Mouse (Mus musculus): ENCODE measurements at regions not wholly inside any gene's neighbourhood (a gene's known extent, or its start where the extent isn't known, plus 50 kb on each side); places are given as distances from the start of the nearest gene placed in this dataset.

- no peaks in the 10 kb centered on the region for H3K9me3 ChIP-seq (replicated peaks; ENCODE audit: control insufficient read depth, insufficient read depth, low read length, poor library complexity, severe bottlenecking)
- no peak overlapping the region for H3K4me3 ChIP-seq (ENCODE audit: low read depth, low read length)
- peaks cover 22% of the 10 kb centered on the region for H3K4me1 ChIP-seq (ENCODE audit: control insufficient read depth, insufficient read depth, low read length)
- no peak for TF ChIP-seq CTCF (IDR thresholded peaks at IDR 0.05; ENCODE audit: low read depth, low read length)
- no peak for TF ChIP-seq POLR2A (IDR thresholded peaks at IDR 0.05; ENCODE audit: insufficient read depth, low read length)
- no peak for TF ChIP-seq EP300 (IDR thresholded peaks at IDR 0.05; ENCODE audit: insufficient read depth, low read depth, low read length)
- H3K36me3 ChIP-seq (ENCODE audit: control insufficient read depth, insufficient read depth, low read length, poor library complexity, severe bottlenecking), result no peaks in the 10 kb centered on the region
- H3K27ac ChIP-seq (ENCODE audit: insufficient read depth, low read length), result no peak overlapping the region
- H3K27me3 ChIP-seq (ENCODE audit: control insufficient read depth, insufficient read depth, low read length, poor library complexity, severe bottlenecking), result no peaks in the 10 kb centered on the region
- H3K9ac ChIP-seq (ENCODE audit: low read depth, poor library complexity, severe bottlenecking), result no peak overlapping the region
These were observed 78.5 kb upstream of the Sertad2 start for GRCm38 (mm10) chr11:20464564-20464963.

GRCm38 (mm10) chr11:20466591-20466990 is 76.5 kb upstream of the Sertad2 start:
- Histone ChIP-seq H3K27ac (ENCODE audit: insufficient read depth, low read length) (no peak overlapping the region), H3K27me3 (ENCODE audit: control insufficient read depth, insufficient read depth, low read length, poor library complexity, severe bottlenecking) (no peaks in the 10 kb centered on the region), H3K9me3 (replicated peaks; ENCODE audit: control insufficient read depth, insufficient read depth, low read length, poor library complexity, severe bottlenecking) (no peaks in the 10 kb centered on the region), H3K4me3 (ENCODE audit: low read depth, low read length) (no peak overlapping the region), H3K9ac (ENCODE audit: low read depth, poor library complexity, severe bottlenecking) (no peak overlapping the region), H3K36me3 (ENCODE audit: control insufficient read depth, insufficient read depth, low read length, poor library complexity, severe bottlenecking) (no peaks in the 10 kb centered on the region), H3K4me1 (ENCODE audit: control insufficient read depth, insufficient read depth, low read length) (peaks cover 22% of the 10 kb centered on the region)
- no peak for TF ChIP-seq POLR2A (IDR thresholded peaks at IDR 0.05; ENCODE audit: insufficient read depth, low read length)
- no peak for TF ChIP-seq CTCF (IDR thresholded peaks at IDR 0.05; ENCODE audit: low read depth, low read length)
- TF ChIP-seq EP300 (IDR thresholded peaks at IDR 0.05; ENCODE audit: insufficient read depth, low read depth, low read length), result 0 out of 2 replicates have a peak, but pooled peaks have one; percentile 13

- Histone ChIP-seq H3K4me1 (ENCODE audit: control insufficient read depth, insufficient read depth, low read length) (peaks cover 20% of the 10 kb centered on the region), H3K4me3 (ENCODE audit: low read depth, low read length) (no peak overlapping the region), H3K27me3 (ENCODE audit: control insufficient read depth, insufficient read depth, low read length, poor library complexity, severe bottlenecking) (no peaks in the 10 kb centered on the region), H3K9ac (ENCODE audit: low read depth, poor library complexity, severe bottlenecking) (no peak overlapping the region), H3K27ac (ENCODE audit: insufficient read depth, low read length) (no peak overlapping the region), H3K9me3 (replicated peaks; ENCODE audit: control insufficient read depth, insufficient read depth, low read length, poor library complexity, severe bottlenecking) (no peaks in the 10 kb centered on the region), H3K36me3 (ENCODE audit: control insufficient read depth, insufficient read depth, low read length, poor library complexity, severe bottlenecking) (no peaks in the 10 kb centered on the region)
- no peak for TF ChIP-seq CTCF (IDR thresholded peaks at IDR 0.05; ENCODE audit: low read depth, low read length)
- no peak for TF ChIP-seq POLR2A (IDR thresholded peaks at IDR 0.05; ENCODE audit: insufficient read depth, low read length)
- TF ChIP-seq EP300 (IDR thresholded peaks at IDR 0.05; ENCODE audit: insufficient read depth, low read depth, low read length), result no peak
These were observed 74.6 kb upstream of the Sertad2 start for GRCm38 (mm10) chr11:20468319-20469018.

- Histone ChIP-seq H3K27ac (ENCODE audit: insufficient read depth, low read length) (no peak overlapping the region), H3K9ac (ENCODE audit: low read depth, poor library complexity, severe bottlenecking) (no peak overlapping the region), H3K4me1 (ENCODE audit: control insufficient read depth, insufficient read depth, low read length) (peaks cover 13% of the 10 kb centered on the region), H3K9me3 (replicated peaks; ENCODE audit: control insufficient read depth, insufficient read depth, low read length, poor library complexity, severe bottlenecking) (no peaks in the 10 kb centered on the region), H3K4me3 (ENCODE audit: low read depth, low read length) (no peak overlapping the region), H3K27me3 (ENCODE audit: control insufficient read depth, insufficient read depth, low read length, poor library complexity, severe bottlenecking) (no peaks in the 10 kb centered on the region), H3K36me3 (ENCODE audit: control insufficient read depth, insufficient read depth, low read length, poor library complexity, severe bottlenecking) (no peaks in the 10 kb centered on the region)
- no peak for TF ChIP-seq POLR2A (IDR thresholded peaks at IDR 0.05; ENCODE audit: insufficient read depth, low read length)
- TF ChIP-seq EP300 (IDR thresholded peaks at IDR 0.05; ENCODE audit: insufficient read depth, low read depth, low read length), result no peak
- no peak for TF ChIP-seq CTCF (IDR thresholded peaks at IDR 0.05; ENCODE audit: low read depth, low read length)
These were observed 73.7 kb upstream of the Sertad2 start for GRCm38 (mm10) chr11:20469368-20469767.

- H3K27ac ChIP-seq (ENCODE audit: insufficient read depth, low read length), result no peak overlapping the region
- peaks cover 10% of the 10 kb centered on the region for H3K4me1 ChIP-seq (ENCODE audit: control insufficient read depth, insufficient read depth, low read length)
- no peaks in the 10 kb centered on the region for H3K36me3 ChIP-seq (ENCODE audit: control insufficient read depth, insufficient read depth, low read length, poor library complexity, severe bottlenecking)
- H3K9ac ChIP-seq (ENCODE audit: low read depth, poor library complexity, severe bottlenecking), result no peak overlapping the region
- TF ChIP-seq EP300 (IDR thresholded peaks at IDR 0.05; ENCODE audit: insufficient read depth, low read depth, low read length) (no peak), CTCF (IDR thresholded peaks at IDR 0.05; ENCODE audit: low read depth, low read length) (no peak), POLR2A (IDR thresholded peaks at IDR 0.05; ENCODE audit: insufficient read depth, low read length) (no peak)
- no peaks in the 10 kb centered on the region for H3K27me3 ChIP-seq (ENCODE audit: control insufficient read depth, insufficient read depth, low read length, poor library complexity, severe bottlenecking)
- no peaks in the 10 kb centered on the region for H3K9me3 ChIP-seq (replicated peaks; ENCODE audit: control insufficient read depth, insufficient read depth, low read length, poor library complexity, severe bottlenecking)
- no peak overlapping the region for H3K4me3 ChIP-seq (ENCODE audit: low read depth, low read length)
These were observed 72.7 kb upstream of the Sertad2 start for GRCm38 (mm10) chr11:20470396-20470795.

- no peak overlapping the region for H3K27ac ChIP-seq (ENCODE audit: insufficient read depth, low read length)
- no peak for TF ChIP-seq POLR2A (IDR thresholded peaks at IDR 0.05; ENCODE audit: insufficient read depth, low read length)
- no peak for TF ChIP-seq EP300 (IDR thresholded peaks at IDR 0.05; ENCODE audit: insufficient read depth, low read depth, low read length)
- TF ChIP-seq CTCF (IDR thresholded peaks at IDR 0.05; ENCODE audit: low read depth, low read length), result no peak
- H3K4me3 ChIP-seq (ENCODE audit: low read depth, low read length), result no peak overlapping the region
These were observed 70.7 kb upstream of the Sertad2 start for GRCm38 (mm10) chr11:20472336-20472735.

More at GRCm38 (mm10) chr11:20472336-20472735, 70.7 kb upstream of the Sertad2 start:
- Histone ChIP-seq H3K4me1 (ENCODE audit: control insufficient read depth, insufficient read depth, low read length) (peaks cover 2% of the 10 kb centered on the region), H3K9ac (ENCODE audit: low read depth, poor library complexity, severe bottlenecking) (no peak overlapping the region), H3K27me3 (ENCODE audit: control insufficient read depth, insufficient read depth, low read length, poor library complexity, severe bottlenecking) (no peaks in the 10 kb centered on the region), H3K36me3 (ENCODE audit: control insufficient read depth, insufficient read depth, low read length, poor library complexity, severe bottlenecking) (no peaks in the 10 kb centered on the region), H3K9me3 (replicated peaks; ENCODE audit: control insufficient read depth, insufficient read depth, low read length, poor library complexity, severe bottlenecking) (no peaks in the 10 kb centered on the region)
